8 mouse cellular contexts compared by ENCODE assay signal in genomic region chr13:111044328-111045002, GRCm38 (mm10).
DNase-seq lines count a peak whose midpoint lies in the region; ATAC-seq lines count a peak whose summit lies in the region.
"Had no signal": no experiment of that assay in that cellular context is flagged by ENCODE, and none has a peak within 500 bp of the region (broad histone marks: within the 10 kb centered on the region; RNA-seq: fewer than 3 reads in every experiment).

No protein-coding gene starts in this region.

- H3K9me3 ChIP-seq in heart, embryonic 14.5 days (ENCODE audit: control insufficient read depth, low read length), result no peaks in the 10 kb centered on the region
- H3K9me3 ChIP-seq in stomach, embryonic 14.5 days (ENCODE audit: control insufficient read depth, low read depth, low read length), result no peaks in the 10 kb centered on the region
- H3K9me3 ChIP-seq: hindbrain, embryonic 15.5 days had no signal

- DNase-seq in left cerebral cortex, adult 11 months (ENCODE audit: low spot score), result peak; percentile 81
- no peak for DNase-seq in left cerebral cortex, postnatal 4 days
- DNase-seq in left cerebral cortex, postnatal 14 days (ENCODE audit: low spot score in 2 of 2), result peak; percentile 71 to 86
- no peak for DNase-seq in spleen, adult 18-20 months
- no peak for DNase-seq in lung, adult 18-20 months

- no peaks in the 10 kb centered on the region for H3K27me3 ChIP-seq in heart, embryonic 14.5 days (ENCODE audit: control insufficient read depth, insufficient read depth, low read length)
- H3K27me3 ChIP-seq in stomach, embryonic 14.5 days (ENCODE audit: control insufficient read depth, insufficient read depth, low read length), result no peaks in the 10 kb centered on the region
- H3K27me3 ChIP-seq: hindbrain, embryonic 15.5 days had no signal

- H3K4me3 ChIP-seq in heart, embryonic 14.5 days (ENCODE audit: control insufficient read depth in 1 of 2, insufficient read depth in 1 of 2, low read depth in 1 of 2, low read length in 2 of 2), result no peak overlapping the region
- no peak overlapping the region for H3K4me3 ChIP-seq in stomach, embryonic 14.5 days (ENCODE audit: low read depth, low read length)
- H3K4me3 ChIP-seq: hindbrain, embryonic 15.5 days had no signal

- WGBS in heart, embryonic 14.5 days, result 29% methylated on average over 10 of the region's 10 CpGs
- 37% methylated on average over 10 of the region's 10 CpGs for whole genome bisulfite sequencing in stomach, embryonic 14.5 days

- H3K27ac ChIP-seq in heart, embryonic 14.5 days (replicated peaks in 1 of 2; ENCODE audit: control insufficient read depth in 1 of 2, insufficient read depth in 1 of 2, low read depth in 2 of 2, low read length in 2 of 2), result peak overlapping the region in 1 of 2 experiments; percentile 25; a peak in 2 of 4 replicates
- H3K27ac ChIP-seq in stomach, embryonic 14.5 days (ENCODE audit: low read length), result no peak overlapping the region
- H3K27ac ChIP-seq: hindbrain, embryonic 15.5 days had no signal

- H3K36me3 ChIP-seq in heart, embryonic 14.5 days (ENCODE audit: control insufficient read depth, insufficient read depth, low read length), result no peaks in the 10 kb centered on the region
- no peaks in the 10 kb centered on the region for H3K36me3 ChIP-seq in stomach, embryonic 14.5 days (ENCODE audit: control insufficient read depth, insufficient read depth, low read length)
- H3K36me3 ChIP-seq: hindbrain, embryonic 15.5 days had no signal

- peaks cover 2 to 9% of the 10 kb centered on the region in 2 experiments; a peak in 3 of 4 replicates for H3K4me1 ChIP-seq in heart, embryonic 14.5 days (ENCODE audit: control insufficient read depth in 2 of 2, insufficient read depth in 2 of 2, low read length in 2 of 2)
- peaks cover 3% of the 10 kb centered on the region; the same call in 1 of the 2 replicates for H3K4me1 ChIP-seq in stomach, embryonic 14.5 days (ENCODE audit: control insufficient read depth, insufficient read depth, low read length)

- no peak overlapping the region for H3K9ac ChIP-seq in heart, embryonic 14.5 days (ENCODE audit: low read length)
- H3K9ac ChIP-seq in stomach, embryonic 14.5 days (replicated peaks; ENCODE audit: low read depth, low read length), result no peak overlapping the region
- H3K9ac ChIP-seq: hindbrain, embryonic 15.5 days had no signal

- peak overlapping the region; percentile 23 for H3K4me2 ChIP-seq in heart, embryonic 14.5 days (ENCODE audit: low read length)
- no peak overlapping the region for H3K4me2 ChIP-seq in stomach, embryonic 14.5 days (replicated peaks; ENCODE audit: low read depth, low read length)
- H3K4me2 ChIP-seq: hindbrain, embryonic 15.5 days had no signal

- ATAC-seq in heart, embryonic 14.5 days (ENCODE audit: insufficient number of reproducible peaks, insufficient read depth, low FRiP score, low read depth), result peak; percentile 82
- peak; percentile 77 for ATAC-seq in stomach, embryonic 14.5 days (ENCODE audit: insufficient number of reproducible peaks, insufficient read depth, low FRiP score, low read depth)

- intact Hi-C loops in left cerebral cortex, postnatal 4 days (cut with DNase I), result no loop called here
- intact Hi-C loops in left cerebral cortex, postnatal 14 days (cut with DNase I), result loop anchor here (10.0 kb wide), 1 partner anchor 190 kb away; no protein-coding TSS in a partner anchor

Comparison
In these comparisons a context has a peak if more than half of its experiments do, and no peak if none do; other contexts are left out.
1. DNase-seq: peak in left cerebral cortex, adult 11 months (single experiment) and left cerebral cortex, postnatal 14 days (2 of 2); none in left cerebral cortex, postnatal 4 days (single experiment), spleen, adult 18-20 months (0 of 2) and lung, adult 18-20 months (0 of 2).